Mouse (Mus musculus) MEL (cell line): ENCODE data around the gene Lrrc8a. TPM values are rescaled to one million over a fixed set of nuclear protein-coding genes. Genes with fewer than 3 reads are reported as not detected.

Experiments used
- DNase-seq: peaks from one replicate; pipeline ENCODE4 v3.0.0; 2011; ENCODE audit warnings: low read depth, low spot score
- H3K27ac ChIP-seq: 2 replicates; pipeline ENCODE4 v1.5.1; 2012; ENCODE audit warnings: low read depth, mild to moderate bottlenecking, control low read depth, low read length, moderate library complexity; ENCODE audit not compliant: control insufficient read depth
- H3K27me3 ChIP-seq, 2 experiments: fragments of 150-350 bp in 1 of 2; sonication (generic) in 1 of 2; 2 replicates each; pipeline ENCODE4 v1.6.1; 2012; ENCODE audit warnings: low read length in 2 of 2, mild to moderate bottlenecking in 2 of 2, improper control_type of control experiment in 1 of 2, moderate library complexity in 1 of 2; ENCODE audit not compliant: insufficient read depth in 2 of 2, control insufficient read depth in 1 of 2
- H3K36me3 ChIP-seq, 2 experiments: 2 replicates each; pipeline ENCODE4 v1.6.1; 2012 to 2014; ENCODE audit warnings: low read length in 2 of 2, improper control_type of control experiment in 1 of 2, inconsistent platforms in 1 of 2, mild to moderate bottlenecking in 1 of 2; ENCODE audit not compliant: insufficient read depth in 2 of 2, control insufficient read depth in 1 of 2
- H3K4me1 ChIP-seq, 2 experiments: fragments of 150-350 bp in 1 of 2; sonication (generic) in 1 of 2; 2 replicates each; pipeline ENCODE4 v1.6.1; 2012; ENCODE audit warnings: low read length in 2 of 2, improper control_type of control experiment in 1 of 2, mild to moderate bottlenecking in 1 of 2; ENCODE audit not compliant: insufficient read depth in 2 of 2, control insufficient read depth in 1 of 2
- H3K4me3 ChIP-seq, 2 experiments: fragments of 150-350 bp in 1 of 2; sonication (generic) in 1 of 2; 2 replicates each; pipeline ENCODE4 v1.5.1; 2012; ENCODE audit warnings: low read depth in 2 of 2, low read length in 2 of 2, mild to moderate bottlenecking in 2 of 2, moderate library complexity in 2 of 2, control low read depth in 1 of 2, improper control_type of control experiment in 1 of 2; ENCODE audit not compliant: control insufficient read depth in 1 of 2, insufficient read depth in 1 of 2
- H3K79me2 ChIP-seq: 2 replicates; pipeline ENCODE4 v1.6.1; 2012; ENCODE audit warnings: mild to moderate bottlenecking, low read length, moderate library complexity; ENCODE audit not compliant: control insufficient read depth, poor library complexity, insufficient read depth
- H3K9ac ChIP-seq: 2 replicates; pipeline ENCODE4 v1.6.1; 2012; ENCODE audit warnings: low read depth, mild to moderate bottlenecking, control low read depth, low read length, moderate library complexity; ENCODE audit not compliant: control insufficient read depth, poor library complexity, severe bottlenecking
- H3K9me3 ChIP-seq: fragments of 150-350 bp; sonication (generic); replicated peaks from 2 replicates; pipeline ENCODE4 v1.6.1; 2012; ENCODE audit warnings: mild to moderate bottlenecking, low read length, improper control_type of control experiment, moderate library complexity; ENCODE audit not compliant: insufficient read depth
- BHLHE40 ChIP-seq: IDR thresholded peaks from 2 replicates; pipeline ENCODE4 v1.6.1; 2012; ENCODE audit warnings: low read depth, mild to moderate bottlenecking, inconsistent platforms, low read length, improper control_type of control experiment, borderline replicate concordance
- CHD2 ChIP-seq: IDR thresholded peaks from 2 replicates; pipeline ENCODE4 v1.6.1; 2011; ENCODE audit warnings: low read length, improper control_type of control experiment
- CTCF ChIP-seq, 3 experiments: IDR thresholded peaks in 2 of 3; conservative IDR thresholded peaks in 1 of 3; 2 replicates each; pipeline ENCODE4 v1.5.1; 2011 to 2012; ENCODE audit warnings: low read length in 3 of 3, low read depth in 2 of 3, mild to moderate bottlenecking in 2 of 3, improper control_type of control experiment in 1 of 3, inconsistent platforms in 1 of 3, mixed read lengths in 1 of 3, moderate library complexity in 1 of 3; ENCODE audit not compliant: control insufficient read depth in 1 of 3, insufficient read depth in 1 of 3, poor library complexity in 1 of 3, severe bottlenecking in 1 of 3
- ELF1 ChIP-seq: IDR thresholded peaks from 2 replicates; pipeline ENCODE4 v1.6.1; 2014; ENCODE audit warnings: low read depth, mild to moderate bottlenecking, inconsistent platforms, low read length, improper control_type of control experiment, moderate library complexity
- EP300 ChIP-seq, 2 experiments: IDR thresholded peaks; 2 replicates each; pipeline ENCODE4 v1.6.1; 2011; ENCODE audit warnings: improper control_type of control experiment in 2 of 2, low read length in 2 of 2, low read depth in 1 of 2, mild to moderate bottlenecking in 1 of 2
- JUND ChIP-seq: IDR thresholded peaks from 2 replicates; pipeline ENCODE4 v1.6.1; 2011; ENCODE audit warnings: low read depth, mild to moderate bottlenecking, improper control_type of control experiment, low read length
- KAT2A ChIP-seq: conservative IDR thresholded peaks from 2 replicates; pipeline ENCODE4 v1.6.1; 2012; ENCODE audit warnings: low read depth, low read length, improper control_type of control experiment, inconsistent platforms
- MAX ChIP-seq: IDR thresholded peaks from 2 replicates; pipeline ENCODE4 v1.6.1; 2011; ENCODE audit warnings: low read length, improper control_type of control experiment
- MAZ ChIP-seq: IDR thresholded peaks from 2 replicates; pipeline ENCODE4 v1.6.1; 2012; ENCODE audit warnings: low read depth, mild to moderate bottlenecking, inconsistent platforms, low read length, improper control_type of control experiment
- MEF2A ChIP-seq: IDR thresholded peaks from 2 replicates; pipeline ENCODE4 v1.6.1; 2014; ENCODE audit warnings: low read depth, mild to moderate bottlenecking, inconsistent platforms, low read length, improper control_type of control experiment; ENCODE audit not compliant: poor library complexity, insufficient replicate concordance, severe bottlenecking; ENCODE audit errors: extremely low read depth
- MXI1 ChIP-seq: IDR thresholded peaks from 2 replicates; pipeline ENCODE4 v1.6.1; 2011; ENCODE audit warnings: mild to moderate bottlenecking, low read depth, low read length, improper control_type of control experiment
- MYB ChIP-seq: IDR thresholded peaks from 2 replicates; pipeline ENCODE4 v1.6.1; 2011; ENCODE audit warnings: mild to moderate bottlenecking, low read depth, low read length, improper control_type of control experiment
- NRF1 ChIP-seq: IDR thresholded peaks from 2 replicates; pipeline ENCODE4 v1.6.1; 2014; ENCODE audit warnings: low read depth, mild to moderate bottlenecking, inconsistent platforms, low read length, improper control_type of control experiment, moderate library complexity; ENCODE audit not compliant: poor library complexity, insufficient read depth, severe bottlenecking
- POLR2A ChIP-seq, 2 experiments: IDR thresholded peaks; 2 replicates each; pipeline ENCODE4 v1.6.1; 2011 to 2012; ENCODE audit warnings: low read length in 2 of 2, mild to moderate bottlenecking in 2 of 2, control low read depth in 1 of 2, improper control_type of control experiment in 1 of 2, low read depth in 1 of 2, moderate library complexity in 1 of 2; ENCODE audit not compliant: control insufficient read depth in 1 of 2, insufficient read depth in 1 of 2, poor library complexity in 1 of 2
- POLR2AphosphoS5 ChIP-seq: IDR thresholded peaks from 2 replicates; pipeline ENCODE4 v1.6.1; 2012; ENCODE audit warnings: low read depth, borderline replicate concordance, mild to moderate bottlenecking, inconsistent platforms, low read length, moderate library complexity, mixed read lengths
- RAD21 ChIP-seq: IDR thresholded peaks from 2 replicates; pipeline ENCODE4 v1.6.1; 2011; ENCODE audit warnings: mild to moderate bottlenecking, low read depth, low read length, improper control_type of control experiment
- SIN3A ChIP-seq: IDR thresholded peaks from 2 replicates; pipeline ENCODE4 v1.6.1; 2012; ENCODE audit warnings: low read length, improper control_type of control experiment, inconsistent platforms
- SMC3 ChIP-seq: IDR thresholded peaks from 2 replicates; pipeline ENCODE4 v1.6.1; 2011; ENCODE audit warnings: low read depth, low read length, improper control_type of control experiment
- TBP ChIP-seq: IDR thresholded peaks from 2 replicates; pipeline ENCODE4 v1.8.0; 2011; ENCODE audit warnings: low read depth, low read length, improper control_type of control experiment
- UBTF ChIP-seq: IDR thresholded peaks from 2 replicates; pipeline ENCODE4 v1.6.1; 2012; ENCODE audit warnings: low read depth, mild to moderate bottlenecking, inconsistent platforms, low read length, improper control_type of control experiment, moderate library complexity, borderline replicate concordance; ENCODE audit not compliant: insufficient read depth
- USF2 ChIP-seq, 2 experiments: IDR thresholded peaks; 2 replicates each; pipeline ENCODE4 v1.6.1; 2011 to 2012; ENCODE audit warnings: improper control_type of control experiment in 2 of 2, low read length in 2 of 2, borderline replicate concordance in 1 of 2, inconsistent platforms in 1 of 2, low read depth in 1 of 2, mild to moderate bottlenecking in 1 of 2; ENCODE audit not compliant: insufficient read depth in 1 of 2
- ZKSCAN1 ChIP-seq: IDR thresholded peaks from 2 replicates; pipeline ENCODE4 v1.6.1; 2012; ENCODE audit warnings: low read depth, mild to moderate bottlenecking, inconsistent platforms, low read length, improper control_type of control experiment, moderate library complexity
- ZMIZ1 ChIP-seq: IDR thresholded peaks from 2 replicates; pipeline ENCODE4 v1.6.1; 2012; ENCODE audit warnings: low read depth, mild to moderate bottlenecking, inconsistent platforms, low read length, improper control_type of control experiment, moderate library complexity
- ZNF384 ChIP-seq: IDR thresholded peaks from 2 replicates; pipeline ENCODE4 v1.6.1; 2012; ENCODE audit warnings: low read depth, mild to moderate bottlenecking, inconsistent platforms, low read length, improper control_type of control experiment
- polyA plus RNA-seq, 2 experiments: library from polyadenylated mRNA; stranded (reverse) in 1 of 2; unstranded in 1 of 2; fragments of >175 nt in 1 of 2; fragments of >200 nt in 1 of 2; gene quantifications; 2 replicates each; pipeline versions ENCODE4 v1.2.1 to v1.2.4; 2012; ENCODE audit warnings: low replicate concordance in 2 of 2, low read depth in 1 of 2; ENCODE audit not compliant: insufficient read length in 2 of 2, insufficient read depth in 1 of 2, missing spikeins in 1 of 2
- total RNA-seq: library from RNA; depleted of rRNA; stranded (reverse); fragments of 300-350 nt; gene quantifications from 2 replicates; pipeline ENCODE4 v1.2.3, GENCODE M21; 2012

Gene Lrrc8a
- total and polyA plus RNA-seq, 3 experiments, result 6.9 to 8.3 TPM; not detected in 1

DNA sequence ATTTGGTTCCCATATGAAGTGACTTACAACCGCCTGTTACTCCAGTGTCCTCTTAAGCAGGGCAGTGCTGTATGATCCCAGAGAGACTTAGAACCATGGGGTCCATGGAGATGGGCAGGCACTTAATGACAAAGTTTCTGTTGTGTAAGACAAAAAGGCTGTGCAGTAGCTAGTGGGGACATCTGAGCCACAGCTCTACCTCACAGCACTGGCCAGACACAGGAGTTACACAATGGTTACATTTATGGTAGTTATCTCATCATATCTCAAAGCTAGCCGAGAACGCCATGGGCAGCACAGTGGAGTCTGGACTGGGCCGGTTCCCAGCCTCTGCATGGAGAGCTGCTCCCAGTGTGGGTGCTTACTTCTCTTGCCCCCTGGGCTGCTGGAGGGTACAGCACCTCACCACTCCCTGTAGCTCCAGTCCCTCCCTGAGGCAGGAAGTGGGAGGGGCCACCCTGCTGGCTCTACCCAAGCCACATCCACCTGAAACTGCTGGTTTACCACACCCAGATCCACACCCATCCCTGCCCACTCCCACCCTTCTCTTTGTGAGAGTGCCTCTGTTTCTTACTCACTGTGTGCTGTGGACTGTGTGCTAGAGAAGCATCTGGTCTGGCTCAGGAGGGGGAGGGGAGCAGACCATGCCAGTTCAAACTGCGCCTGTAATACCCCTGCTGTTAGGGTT lies 14.0 kb downstream of the Lrrc8a start:
- H3K9ac ChIP-seq, result no peak overlapping the region
- peaks cover 5 to 8% of the 10 kb centered on the region in 2 experiments for H3K4me1 ChIP-seq
- DNase-seq, result peak; percentile 67
- H3K79me2 ChIP-seq, result no peaks in the 10 kb centered on the region
- peaks cover 3 to 9% of the 10 kb centered on the region in 2 experiments for H3K36me3 ChIP-seq
- no peaks in the 10 kb centered on the region for H3K9me3 ChIP-seq
- no peak for TF ChIP-seq MXI1
- 0 out of 2 replicates have a peak, but pooled peaks have one; percentile 26 for TF ChIP-seq ELF1
- TF ChIP-seq JUND, result no peak
- TF ChIP-seq, all 39 proteins: peak for 1
- Histone ChIP-seq H3K4me3 (no peak overlapping the region), H3K27me3 (no peaks in the 10 kb centered on the region), H3K27ac (0 out of 2 replicates have a peak overlapping the region, but pooled peaks have one; percentile 6)

- H3K4me3 ChIP-seq, result no peak overlapping the region
- no peak for DNase-seq
- H3K36me3 ChIP-seq, result peaks cover 3 to 9% of the 10 kb centered on the region in 2 experiments
- TF ChIP-seq ZMIZ1 (no peak), NRF1 (no peak), CTCF (IDR thresholded peaks at IDR 0.05 in 2 of 3, conservative IDR thresholded peaks at IDR 0.05 in 1 of 3; ENCODE audit: control insufficient read depth in 1 of 3, insufficient read depth in 1 of 3, low read depth in 2 of 3, low read length in 3 of 3, poor library complexity in 1 of 3, severe bottlenecking in 1 of 3) (no peak), MYB (no peak)
- H3K79me2 ChIP-seq, result no peaks in the 10 kb centered on the region
- H3K27me3 ChIP-seq, result no peaks in the 10 kb centered on the region
- H3K9ac ChIP-seq, result no peak overlapping the region
- H3K9me3 ChIP-seq, result no peaks in the 10 kb centered on the region
- no peak overlapping the region for H3K27ac ChIP-seq
- H3K4me1 ChIP-seq, result peaks cover 5 to 8% of the 10 kb centered on the region in 2 experiments
Measured at GRCm38 (mm10) chr2:30252521-30252920, 15.0 kb downstream of the Lrrc8a start.

- peaks cover 5 to 8% of the 10 kb centered on the region in 2 experiments for H3K4me1 ChIP-seq
- H3K27me3 ChIP-seq, result no peaks in the 10 kb centered on the region
- no peaks in the 10 kb centered on the region for H3K9me3 ChIP-seq
- no peak for DNase-seq
- H3K79me2 ChIP-seq, result no peaks in the 10 kb centered on the region
- TF ChIP-seq SIN3A, result no peak
- TF ChIP-seq ZKSCAN1, result no peak
- no peak for TF ChIP-seq USF2 (IDR thresholded peaks at IDR 0.05; ENCODE audit: borderline replicate concordance in 1 of 2, insufficient read depth in 1 of 2, low read depth in 1 of 2, low read length in 2 of 2)
- no peak for TF ChIP-seq BHLHE40
- TF ChIP-seq MAX, result no peak
- no peak for TF ChIP-seq EP300 (IDR thresholded peaks at IDR 0.05; ENCODE audit: low read depth in 1 of 2, low read length in 2 of 2)
- no peak for TF ChIP-seq KAT2A
- TF ChIP-seq RAD21, result no peak
- no peak for TF ChIP-seq MEF2A
- TF ChIP-seq TBP, result no peak
- no peak for TF ChIP-seq POLR2AphosphoS5
- no peak for TF ChIP-seq CHD2
- no peak for TF ChIP-seq POLR2A (IDR thresholded peaks at IDR 0.05; ENCODE audit: control insufficient read depth in 1 of 2, insufficient read depth in 1 of 2, low read depth in 1 of 2, low read length in 2 of 2, poor library complexity in 1 of 2)
- TF ChIP-seq UBTF, result no peak
- TF ChIP-seq ZNF384, result no peak
- TF ChIP-seq JUND, result no peak
- no peak for TF ChIP-seq ZMIZ1
- no peak for TF ChIP-seq SMC3
- no peak for TF ChIP-seq MAZ
- TF ChIP-seq, all 39 proteins: peak for 0
- Histone ChIP-seq H3K27ac (no peak overlapping the region), H3K4me3 (no peak overlapping the region), H3K36me3 (peaks cover under 1 to 9% of the 10 kb centered on the region in 2 experiments; a peak in 3 of 4 replicates), H3K9ac (no peak overlapping the region)
Measured at GRCm38 (mm10) chr2:30253809-30254208, 16.3 kb downstream of the Lrrc8a start.
